Mouse (Mus musculus): ENCODE results near the gene Cfi. TPM values are rescaled to one million over a fixed set of nuclear protein-coding genes. Genes with fewer than 3 reads are reported as not detected.

The Cfi gene
- polyA plus RNA-seq (2012; rRNA removed), result 7.5 and 8.0 TPM in 2 replicates

DNA sequence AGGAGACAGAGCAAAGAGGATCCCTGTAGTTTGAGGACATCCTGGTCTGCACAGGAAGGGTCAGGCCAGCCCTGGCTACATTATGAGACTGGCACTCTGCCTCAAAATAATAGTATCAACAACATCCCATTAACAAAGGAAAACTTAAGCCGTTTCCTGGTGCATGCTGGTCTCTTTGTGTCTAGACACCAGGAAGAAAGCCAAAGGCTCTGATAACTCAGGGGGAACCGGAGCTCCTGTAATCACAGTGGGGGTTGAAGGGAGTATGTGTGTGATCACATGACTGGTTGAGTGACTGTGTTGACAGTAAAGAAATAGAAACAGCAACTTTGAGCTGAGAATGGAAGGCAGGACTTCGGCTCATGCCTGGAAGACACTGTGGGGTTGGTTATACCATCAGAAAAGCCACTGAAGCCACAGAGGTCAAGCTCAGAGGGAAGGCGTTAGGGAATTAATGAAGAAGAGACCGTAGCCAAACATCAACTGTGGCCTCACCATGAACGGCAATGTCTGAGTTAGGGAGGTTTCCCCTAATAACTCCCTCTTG, at the start of gene Cfi:
Gene Cfi, plus strand, starts transcription at position 497 of the 547 bp plus-strand sequence.

GRCm38 (mm10) chr3:129803765-129804164, 31.9 kb upstream of the Cfi start, which contains the start of gene Lrit3:
Gene Lrit3 (minus strand): TSS chr3:129804030.

GRCm38 (mm10) chr3:129822206-129822775, 13.4 kb upstream of the Cfi start, which contains the start of gene Rrh:
Gene Rrh (minus strand): TSS chr3:129822587.

DNA sequence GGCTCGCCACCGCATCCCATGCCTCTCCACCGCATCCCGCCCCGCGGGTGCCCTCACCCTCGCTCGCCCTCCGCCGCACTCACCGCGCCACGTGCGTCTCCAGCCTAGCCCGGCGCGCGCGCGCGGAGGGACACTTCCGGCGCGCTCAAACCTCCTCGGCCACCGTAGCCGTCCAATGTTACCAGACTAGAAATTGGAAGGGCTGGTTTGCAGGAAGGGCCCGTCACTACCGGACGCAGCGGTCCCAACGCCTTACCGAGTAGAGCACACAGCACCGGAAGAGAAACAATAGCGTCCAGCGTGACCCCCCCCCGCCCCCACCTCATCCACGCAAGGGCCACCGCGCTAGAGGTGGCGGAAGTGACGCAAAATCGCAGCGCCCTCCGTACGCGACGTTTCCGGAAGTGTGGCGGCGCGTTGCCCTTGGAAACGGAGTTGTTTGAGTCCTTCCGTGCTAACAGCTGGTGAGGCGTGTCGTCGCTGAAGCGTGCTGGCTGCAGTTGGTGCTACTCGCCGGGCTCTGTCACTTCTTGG, 4.6 kb upstream of the Cfi start, which contains the start of gene Gar1:
Gene Gar1, minus strand, starts transcription at position 362 of the 534 bp plus-strand sequence.

GRCm38 (mm10) chr3:129878405-129879021, 42.8 kb downstream of the Cfi start, which contains the start of gene Pla2g12a:
Gene Pla2g12a (plus strand): TSS chr3:129878606.

GRCm38 (mm10) chr3:129901271-129901809, 65.7 kb downstream of the Cfi start, which contains the start of gene Casp6:
Gene Casp6 (plus strand): TSS chr3:129901425.

Other genes starting within 250 kb of the Cfi start
- 1.3 and 5.2 TPM in 2 replicates for gene Egf, start 80.6 kb upstream of the Cfi start, polyA plus RNA-seq (2012; rRNA removed)
- gene Lrit3, start 31.9 kb upstream of the Cfi start, polyA plus RNA-seq (2012; rRNA removed), result not detected in 2 replicates
- gene Rrh, start 13.3 kb upstream of the Cfi start, polyA plus RNA-seq (2012; rRNA removed), result not detected in 2 replicates
- 20.8 and 25.3 TPM in 2 replicates for gene Gar1, start 4.5 kb upstream of the Cfi start, polyA plus RNA-seq (2012; rRNA removed)
- 152 and 177 TPM in 2 replicates for gene Pla2g12a, start 42.7 kb downstream of the Cfi start, polyA plus RNA-seq (2012; rRNA removed)
- gene Casp6, start 65.5 kb downstream of the Cfi start, polyA plus RNA-seq (2012; rRNA removed), result 116 and 125 TPM in 2 replicates
- gene Mcub, start 134.3 kb downstream of the Cfi start, polyA plus RNA-seq (2012; rRNA removed), result 4.9 and 5.8 TPM in 2 replicates
- gene Sec24b, start 225.7 kb downstream of the Cfi start, polyA plus RNA-seq (2012; rRNA removed), result 64.7 and 111 TPM in 2 replicates